Mouse (Mus musculus): Measurements from ENCODE around the gene Nwd2. TPM values are rescaled to one million over a fixed set of nuclear protein-coding genes. Genes with fewer than 3 reads are reported as not detected.

The Nwd2 gene
- polyA plus RNA-seq, 1 experiment = 0.03 TPM

GRCm38 (mm10) chr5:63755092-63755761 is 106.3 kb downstream of the Nwd2 start:
- no peak for DNase-seq (ENCODE audit: low spot score)

GRCm38 (mm10) chr5:63755938-63756337 is 107.0 kb downstream of the Nwd2 start:
- DNase-seq (ENCODE audit: low spot score) = no peak

- no peak for DNase-seq (ENCODE audit: low spot score)
These were observed 117.0 kb downstream of the Nwd2 start for GRCm38 (mm10) chr5:63765886-63766285.

GRCm38 (mm10) chr5:63766715-63767114 is 117.8 kb downstream of the Nwd2 start:
- no peak for DNase-seq (ENCODE audit: low spot score)

- DNase-seq (ENCODE audit: low spot score) = no peak
These were observed 118.6 kb downstream of the Nwd2 start for GRCm38 (mm10) chr5:63767464-63767863.

- DNase-seq (ENCODE audit: low spot score) = no peak
These were observed 119.3 kb downstream of the Nwd2 start for GRCm38 (mm10) chr5:63768220-63768619.

GRCm38 (mm10) chr5:63772971-63773370 is 124.1 kb downstream of the Nwd2 start:
- DNase-seq (ENCODE audit: low spot score) = no peak

- DNase-seq (ENCODE audit: low spot score) = no peak
These were observed 124.7 kb downstream of the Nwd2 start for GRCm38 (mm10) chr5:63773603-63774002.

GRCm38 (mm10) chr5:63788156-63788826 is 139.4 kb downstream of the Nwd2 start:
- DNase-seq (ENCODE audit: low spot score) = no peak

- DNase-seq (ENCODE audit: low spot score) = peak; percentile 74
These were observed 163.1 kb downstream of the Nwd2 start, which contains the start of gene 0610040J01Rik for GRCm38 (mm10) chr5:63811819-63812508. 0610040J01Rik (plus strand) TSS chr5:63812363.

GRCm38 (mm10) chr5:63812509-63812865 is 163.6 kb downstream of the Nwd2 start:
- DNase-seq (ENCODE audit: low spot score) = no peak

- DNase-seq (ENCODE audit: low spot score) = no peak
These were observed 167.7 kb downstream of the Nwd2 start for GRCm38 (mm10) chr5:63816643-63817042.

GRCm38 (mm10) chr5:63817270-63817669 is 168.4 kb downstream of the Nwd2 start:
- DNase-seq (ENCODE audit: low spot score) = no peak

- DNase-seq (ENCODE audit: low spot score) = no peak
These were observed 170.1 kb downstream of the Nwd2 start for GRCm38 (mm10) chr5:63818975-63819374.

- no peak for DNase-seq (ENCODE audit: low spot score)
These were observed 170.6 kb downstream of the Nwd2 start for GRCm38 (mm10) chr5:63819519-63819918.

GRCm38 (mm10) chr5:63821176-63821575 is 172.3 kb downstream of the Nwd2 start:
- DNase-seq (ENCODE audit: low spot score) = no peak

GRCm38 (mm10) chr5:63821860-63822259 is 173.0 kb downstream of the Nwd2 start:
- DNase-seq (ENCODE audit: low spot score) = no peak

GRCm38 (mm10) chr5:63823362-63824332 is 174.7 kb downstream of the Nwd2 start:
- no peak for DNase-seq (ENCODE audit: low spot score)

- no peak for DNase-seq (ENCODE audit: low spot score)
These were observed 175.9 kb downstream of the Nwd2 start for GRCm38 (mm10) chr5:63824599-63825350.

GRCm38 (mm10) chr5:63825881-63826280 is 177.0 kb downstream of the Nwd2 start:
- DNase-seq (ENCODE audit: low spot score) = no peak

GRCm38 (mm10) chr5:63827006-63827405 is 178.1 kb downstream of the Nwd2 start:
- no peak for DNase-seq (ENCODE audit: low spot score)
